Mouse (Mus musculus): ENCODE results near the gene Dyrk1a.

The Dyrk1a gene

DNA sequence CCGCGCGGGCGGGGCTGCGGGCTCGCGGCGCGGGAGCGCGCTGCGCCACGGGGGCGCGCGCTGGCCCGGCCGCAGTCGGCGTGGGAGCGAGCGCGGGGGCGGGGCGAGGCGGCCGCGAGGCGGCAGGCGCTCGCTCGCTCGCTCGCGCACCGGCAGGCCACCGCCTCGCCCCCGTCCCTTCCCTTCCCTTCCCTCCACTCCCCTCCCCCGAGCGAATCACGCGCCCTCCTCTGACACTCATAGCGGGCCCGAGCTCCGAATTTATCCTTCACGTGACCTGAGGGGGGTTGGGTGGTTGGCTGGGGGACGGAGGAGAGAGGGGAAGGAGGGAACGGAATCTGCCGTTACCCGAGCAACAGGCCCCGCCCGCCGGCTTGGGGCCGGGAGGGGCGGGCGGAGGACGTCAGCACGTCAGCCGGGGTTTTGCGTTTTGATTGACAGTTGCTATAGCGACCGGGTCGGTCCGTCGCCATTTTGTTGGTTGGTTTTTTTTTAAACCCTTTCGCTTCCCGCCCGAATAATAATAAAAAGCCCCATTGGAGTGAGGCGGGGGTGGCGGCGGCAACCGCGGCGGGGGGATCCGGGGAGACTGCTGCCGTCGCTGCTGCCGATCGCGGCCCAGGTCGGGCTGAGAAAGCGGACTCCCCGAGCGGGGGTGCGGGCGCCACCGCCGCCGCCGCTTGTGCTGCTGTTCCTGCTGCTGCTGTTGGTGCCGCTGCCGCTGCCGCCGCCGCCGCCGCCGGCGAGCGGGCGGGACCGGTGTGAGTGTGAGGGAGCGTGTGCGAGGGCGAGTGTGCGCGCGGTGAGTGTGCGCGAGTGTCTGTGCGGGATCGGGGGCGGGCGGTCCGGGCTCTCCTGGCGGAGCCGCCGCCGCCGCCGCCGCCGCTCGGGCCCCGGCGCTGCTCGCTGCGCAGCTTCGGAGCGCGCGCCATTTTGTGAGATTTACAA lies at the start of gene Dyrk1a:
TSS of gene Dyrk1a (plus strand) at position 782 of the 948 bp plus-strand sequence.
- DNase-seq (ENCODE audit: low spot score in 2 of 2) = peak; percentile 99 to 100

DNA sequence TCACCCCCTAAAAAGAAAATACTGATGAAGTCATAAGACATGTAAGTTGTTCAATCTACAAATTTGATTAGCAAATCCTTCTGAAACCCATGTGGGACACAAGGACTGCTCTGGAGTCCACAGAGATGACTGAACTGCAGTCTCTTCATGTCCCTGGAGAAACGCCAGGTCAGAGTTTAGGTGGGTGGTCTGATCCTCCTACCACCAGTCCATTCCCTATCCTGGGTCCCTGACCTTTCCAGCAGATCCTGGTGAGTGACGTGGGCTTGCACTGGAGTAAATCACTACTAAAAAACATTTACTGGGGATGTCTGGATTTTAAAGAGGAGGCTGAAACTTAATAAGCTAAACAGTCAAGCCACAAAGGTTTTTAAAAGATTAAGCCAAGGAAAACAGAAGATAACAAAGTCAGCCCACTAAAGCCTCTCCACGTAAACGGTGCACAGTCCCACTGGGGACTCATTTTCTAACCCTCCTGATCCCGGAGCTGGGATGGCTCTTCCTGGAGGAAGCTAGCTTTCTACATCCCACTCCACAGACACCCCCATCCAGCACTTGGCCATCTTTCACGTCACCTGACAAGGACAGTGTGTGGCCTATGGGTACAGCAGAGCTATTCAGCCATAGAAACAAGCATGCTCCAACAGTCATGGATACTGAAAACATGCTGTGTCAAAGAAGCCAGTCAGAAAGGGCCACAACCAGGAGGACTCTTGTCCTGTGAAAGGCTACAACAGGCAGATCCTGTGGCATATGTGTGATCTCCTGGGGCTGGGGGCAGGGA lies 46.0 kb upstream of the Dyrk1a start:
- no peak for DNase-seq (ENCODE audit: low spot score in 2 of 2)

DNA sequence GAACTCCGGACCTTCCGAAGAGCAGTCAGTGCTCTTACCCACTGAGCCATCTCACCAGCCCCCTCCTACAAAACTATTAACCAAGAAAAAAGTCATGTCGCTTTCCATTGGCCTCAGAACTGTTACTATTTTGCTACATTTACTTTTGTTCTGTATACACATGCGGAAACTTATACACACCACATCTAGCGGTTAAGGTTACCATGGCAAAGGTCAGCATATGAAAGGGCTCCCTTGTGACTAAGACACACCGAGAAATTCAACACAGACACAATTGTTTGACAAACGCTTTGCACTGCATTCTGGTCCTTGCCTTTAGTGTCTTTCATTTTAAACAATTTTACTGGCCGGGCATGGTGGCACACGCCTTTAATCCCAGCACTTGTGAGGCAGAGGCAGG lies 45.1 kb upstream of the Dyrk1a start:
- DNase-seq (ENCODE audit: low spot score in 2 of 2) = peak in 1 of 2 experiments; percentile 5

DNA sequence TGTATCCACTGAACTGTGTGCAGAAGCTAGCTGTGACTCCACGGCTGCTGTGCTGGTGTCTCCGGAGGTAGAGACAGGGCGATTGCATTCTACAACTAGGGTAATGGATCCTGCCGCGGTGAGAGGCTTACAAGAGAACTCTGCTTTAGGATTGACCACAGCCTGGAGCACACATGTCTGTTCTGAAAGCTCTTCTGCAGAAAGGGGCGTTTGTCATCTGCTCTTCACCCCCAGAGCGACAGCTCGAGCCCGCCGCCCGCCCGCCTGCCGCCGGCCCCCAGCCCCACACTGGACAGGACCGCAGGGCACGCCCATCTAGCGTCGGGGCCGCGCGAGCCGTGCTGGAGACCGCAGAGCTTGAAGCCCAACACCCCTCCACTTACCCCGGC lies 43.9 kb upstream of the Dyrk1a start:
- no peak for DNase-seq (ENCODE audit: low spot score in 2 of 2)

DNA sequence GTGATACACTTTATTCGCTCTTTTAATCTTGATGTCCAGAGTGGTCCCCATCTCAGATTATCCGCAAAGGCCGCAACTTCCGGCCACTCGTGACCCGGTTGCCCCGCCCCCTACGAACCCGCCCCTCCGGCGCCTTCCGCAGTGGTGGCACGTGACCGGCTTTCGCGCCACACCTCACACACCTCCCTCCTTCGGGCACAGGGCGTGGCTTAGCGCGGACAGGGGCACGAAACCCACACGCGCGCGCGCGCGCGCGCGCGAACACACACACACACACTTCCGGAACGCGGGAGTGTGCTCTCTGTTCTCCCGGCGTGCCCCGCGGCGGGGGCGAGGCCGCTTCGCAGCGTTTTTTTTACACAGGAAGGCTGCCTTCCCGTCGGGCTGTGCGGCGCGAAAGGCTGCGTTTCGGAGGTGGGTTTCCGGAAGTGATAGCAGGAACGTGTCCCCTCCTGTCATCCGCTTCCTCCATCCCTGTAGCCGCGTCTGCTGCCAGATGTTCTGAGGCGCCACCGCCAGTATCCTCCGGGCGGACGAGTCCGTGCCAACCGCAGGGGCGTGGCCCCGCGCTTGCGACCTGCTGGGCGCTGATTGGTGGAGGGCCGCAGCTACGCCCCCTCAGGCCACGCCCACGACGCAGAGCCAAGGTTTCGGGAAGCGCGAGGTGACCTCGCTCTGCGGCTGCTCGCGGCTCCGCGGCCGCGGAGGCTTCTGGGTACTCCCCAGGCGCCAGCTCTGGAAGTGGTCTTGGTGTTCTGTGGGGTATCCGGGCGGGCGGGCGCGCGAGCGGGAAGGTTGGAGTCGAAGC lies 43.3 kb upstream of the Dyrk1a start, which contains the start of gene Vps26c:
TSS of gene Vps26c (minus strand) at position 487 of the 808 bp plus-strand sequence.
- peak; percentile 95 to 97 for DNase-seq (ENCODE audit: low spot score in 2 of 2)

DNA sequence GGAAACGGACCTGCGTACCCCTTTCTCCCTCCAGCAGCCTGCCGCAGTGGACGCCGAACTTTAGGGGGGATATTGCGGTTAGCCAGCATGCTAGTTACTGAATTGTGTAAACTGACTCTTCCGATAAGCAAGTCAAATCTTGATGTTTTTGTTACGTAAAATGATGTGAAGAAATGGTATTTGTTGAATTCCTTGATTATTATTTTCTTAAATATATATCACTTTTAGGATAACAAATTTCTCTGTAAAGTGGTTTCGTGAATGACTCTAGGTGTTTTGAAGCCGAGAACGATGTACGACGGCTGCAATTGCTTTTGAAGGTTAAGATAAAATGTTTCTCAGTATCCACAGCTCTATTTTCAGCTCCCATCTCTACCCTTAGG lies 42.7 kb upstream of the Dyrk1a start:
- no peak for DNase-seq (ENCODE audit: low spot score in 2 of 2)

DNA sequence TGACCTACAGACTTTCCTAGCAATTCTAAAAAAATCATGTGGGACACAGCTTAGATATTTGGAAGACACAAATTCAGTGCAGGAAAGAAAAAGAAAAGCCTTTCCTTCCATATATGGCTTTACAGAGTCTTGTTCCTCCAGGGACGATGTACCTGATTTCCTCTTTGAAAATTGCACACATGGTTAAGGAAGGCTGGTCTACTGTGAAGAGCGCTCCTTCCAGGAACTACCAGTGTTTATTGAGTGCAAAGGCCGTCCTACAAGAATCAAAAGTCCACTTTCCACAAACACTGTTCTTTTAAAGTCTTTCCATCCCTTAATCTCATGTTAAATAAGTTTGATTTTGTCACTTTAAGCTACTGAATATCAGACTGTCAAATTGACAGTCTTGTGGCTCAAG lies 42.3 kb upstream of the Dyrk1a start:
- no peak for DNase-seq (ENCODE audit: low spot score in 2 of 2)

DNA sequence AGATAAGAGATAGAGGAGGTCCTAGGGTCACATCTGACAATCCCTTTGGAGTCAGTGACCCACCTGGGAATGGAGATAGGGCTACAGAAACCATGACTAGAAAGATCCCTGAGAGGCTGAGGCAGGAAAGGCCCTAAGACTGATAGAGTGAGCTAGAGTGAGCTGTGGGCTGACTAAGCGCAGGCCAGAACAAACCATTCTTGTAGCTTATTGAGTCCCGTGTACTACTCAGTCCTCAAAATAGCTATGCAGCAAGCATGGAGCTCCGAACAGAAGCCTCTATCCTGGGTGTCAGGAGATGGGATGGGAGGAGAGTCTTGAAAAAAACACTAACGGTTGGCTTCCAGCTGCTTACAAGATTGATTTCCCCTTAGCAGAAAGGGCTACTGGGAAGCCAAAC lies 38.5 kb upstream of the Dyrk1a start:
- no peak for DNase-seq (ENCODE audit: low spot score in 2 of 2)

DNA sequence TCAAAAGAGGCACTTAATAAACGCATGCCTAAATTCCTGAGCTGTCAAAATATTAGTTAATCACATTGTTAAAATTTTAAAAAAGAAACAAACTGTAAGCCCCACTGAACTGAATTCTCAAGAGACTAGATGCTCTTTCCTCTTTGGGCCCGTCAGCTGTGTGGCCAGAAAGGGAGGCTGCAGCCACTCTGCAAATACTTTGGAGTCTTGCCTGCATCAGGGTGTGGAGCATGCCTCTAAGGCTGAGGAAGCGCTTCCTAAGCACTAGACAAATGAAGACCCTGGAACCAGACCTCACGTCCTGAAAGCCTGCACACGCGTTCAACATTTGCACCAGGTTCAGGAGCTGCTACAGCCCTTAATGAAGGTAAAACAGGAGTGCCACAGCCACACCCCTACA lies 36.1 kb upstream of the Dyrk1a start:
- no peak for DNase-seq (ENCODE audit: low spot score in 2 of 2)

DNA sequence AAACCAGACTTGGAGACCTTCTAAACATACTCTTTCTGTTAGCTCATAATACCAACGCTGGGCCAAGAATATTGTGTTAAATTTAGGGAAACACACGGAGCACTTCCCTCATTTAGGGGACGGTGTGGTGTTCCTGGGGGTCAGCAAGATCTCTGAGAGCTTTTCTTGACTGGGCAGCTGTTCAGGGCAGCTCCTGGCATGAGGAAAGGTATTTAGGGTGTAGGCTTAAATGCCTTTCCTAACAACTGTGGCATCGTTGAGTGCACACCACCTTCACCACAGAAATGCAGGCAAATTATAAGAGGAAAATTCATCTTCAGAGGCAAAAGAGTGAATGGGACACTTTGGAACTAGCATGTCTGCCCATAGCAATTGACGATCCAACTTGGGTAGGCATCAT lies 34.1 kb upstream of the Dyrk1a start:
- no peak for DNase-seq (ENCODE audit: low spot score in 2 of 2)

DNA sequence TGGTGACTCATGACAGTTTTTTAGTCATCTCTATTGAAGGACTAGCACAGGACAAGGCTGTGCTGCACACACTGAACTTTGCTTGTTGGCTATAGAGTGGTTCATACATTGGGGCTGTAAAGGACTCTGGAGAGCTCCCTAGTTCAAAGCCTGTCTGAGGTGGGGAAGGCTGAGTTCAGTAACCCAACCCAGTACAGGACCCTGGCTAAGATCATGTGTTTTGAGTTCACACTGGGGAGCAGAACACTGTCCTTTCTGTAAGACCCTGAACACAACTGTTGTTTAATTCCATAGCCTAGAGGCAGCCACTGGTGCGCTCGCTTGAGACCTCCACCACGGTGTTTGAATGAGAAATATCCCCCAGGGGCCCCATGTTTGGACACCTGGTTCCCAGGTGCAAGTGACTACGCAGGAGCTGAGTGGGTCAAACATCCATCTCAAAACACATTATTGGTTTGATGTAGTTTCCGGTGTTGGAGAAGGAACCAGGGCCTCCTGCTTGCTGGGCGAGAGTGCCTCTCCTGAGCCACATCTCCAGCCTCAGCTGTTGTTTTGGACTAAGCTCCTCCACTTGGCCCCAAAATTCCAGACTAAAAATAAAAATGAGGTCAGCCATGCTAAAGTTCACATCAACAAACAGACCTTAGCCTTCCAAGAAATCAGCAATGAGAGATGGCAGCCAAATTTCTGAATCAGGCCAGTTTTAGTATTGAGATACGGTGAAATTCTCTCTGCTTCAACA lies 33.2 kb upstream of the Dyrk1a start:
- no peak for DNase-seq (ENCODE audit: low spot score in 2 of 2)

DNA sequence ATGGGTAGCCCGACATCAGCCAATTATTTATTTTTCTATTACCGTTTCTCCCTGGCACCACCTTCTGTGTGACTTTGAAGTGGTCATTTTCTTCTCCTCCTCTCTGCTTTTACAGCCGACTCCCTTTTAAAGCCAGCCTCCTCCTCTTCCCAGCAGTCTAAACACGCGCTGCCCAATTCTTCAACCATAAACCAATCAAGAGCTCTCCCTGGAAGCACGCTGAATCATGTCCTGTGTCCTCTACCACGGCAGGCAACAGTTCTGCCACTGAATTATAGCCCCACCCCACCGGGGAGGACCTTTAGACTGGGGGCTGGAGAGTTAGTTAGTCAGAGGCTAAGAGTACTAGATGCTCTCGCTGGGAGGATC lies 32.7 kb upstream of the Dyrk1a start:
- no peak for DNase-seq (ENCODE audit: low spot score in 2 of 2)

DNA sequence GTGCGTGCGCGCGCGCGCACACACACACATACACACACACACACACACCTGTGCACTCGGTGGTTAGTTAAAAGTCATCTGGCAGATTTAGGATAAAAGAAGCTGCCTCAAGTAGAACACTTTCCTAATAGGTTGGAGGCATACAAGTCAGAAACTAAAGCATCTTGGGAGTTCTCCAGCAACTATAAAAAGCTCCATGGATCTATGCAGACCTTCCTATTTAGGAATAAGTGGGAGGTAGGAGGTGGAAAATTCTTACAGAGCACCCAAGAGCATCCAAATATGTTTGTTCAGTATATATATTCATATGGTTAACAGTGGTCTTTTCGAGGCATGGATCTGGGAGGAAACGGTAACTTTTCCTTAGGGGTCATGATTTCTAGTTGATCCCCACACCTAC lies 29.7 kb upstream of the Dyrk1a start:
- DNase-seq (ENCODE audit: low spot score in 2 of 2) = no peak

DNA sequence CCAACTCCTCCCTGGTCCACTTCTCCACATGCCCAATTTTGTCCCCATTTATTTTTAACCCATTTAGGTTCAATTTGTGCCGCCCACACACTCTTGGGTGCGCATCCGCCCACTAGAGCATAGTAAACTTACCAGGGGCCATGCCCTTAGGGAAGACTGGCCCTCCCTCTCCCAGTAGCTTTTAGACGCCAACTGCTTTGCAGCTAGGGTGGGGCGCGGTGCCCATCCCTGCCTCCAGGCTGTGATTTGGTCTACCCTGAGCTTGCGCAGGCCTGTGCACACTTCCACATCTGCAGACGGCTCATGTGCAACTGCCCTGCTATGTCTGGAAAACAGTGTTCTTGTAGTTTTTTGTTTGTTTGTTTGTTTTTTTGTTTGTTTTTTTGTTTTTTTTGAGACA lies 26.9 kb upstream of the Dyrk1a start:
- DNase-seq (ENCODE audit: low spot score in 2 of 2) = no peak

DNA sequence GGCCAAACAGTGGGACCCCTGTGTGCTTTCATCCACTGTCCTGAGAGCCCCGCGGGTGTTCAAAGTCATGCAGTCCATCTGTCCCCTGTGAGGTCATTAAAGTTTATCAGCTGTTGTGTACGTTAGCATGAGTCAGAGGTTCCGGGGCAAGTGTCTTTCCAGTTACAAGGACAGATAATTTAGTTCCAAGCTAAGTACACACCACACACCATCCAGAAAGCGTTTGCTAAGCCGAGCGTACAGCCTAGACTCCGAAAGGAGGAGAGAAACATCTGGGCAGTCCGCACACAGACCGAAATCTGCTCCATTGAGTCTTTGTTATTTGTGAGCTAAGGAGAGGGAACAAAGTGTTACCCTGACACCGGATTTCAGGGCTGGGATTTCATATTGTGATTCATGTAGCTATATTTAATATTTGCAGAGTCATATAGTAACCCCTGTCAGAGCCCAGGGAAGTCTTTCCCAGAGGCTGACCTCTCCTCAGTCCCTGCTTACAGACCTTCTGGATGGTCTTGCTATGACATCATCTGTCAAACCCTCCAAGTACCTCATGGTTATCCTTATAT lies 25.2 kb upstream of the Dyrk1a start:
- DNase-seq (ENCODE audit: low spot score in 2 of 2) = no peak

DNA sequence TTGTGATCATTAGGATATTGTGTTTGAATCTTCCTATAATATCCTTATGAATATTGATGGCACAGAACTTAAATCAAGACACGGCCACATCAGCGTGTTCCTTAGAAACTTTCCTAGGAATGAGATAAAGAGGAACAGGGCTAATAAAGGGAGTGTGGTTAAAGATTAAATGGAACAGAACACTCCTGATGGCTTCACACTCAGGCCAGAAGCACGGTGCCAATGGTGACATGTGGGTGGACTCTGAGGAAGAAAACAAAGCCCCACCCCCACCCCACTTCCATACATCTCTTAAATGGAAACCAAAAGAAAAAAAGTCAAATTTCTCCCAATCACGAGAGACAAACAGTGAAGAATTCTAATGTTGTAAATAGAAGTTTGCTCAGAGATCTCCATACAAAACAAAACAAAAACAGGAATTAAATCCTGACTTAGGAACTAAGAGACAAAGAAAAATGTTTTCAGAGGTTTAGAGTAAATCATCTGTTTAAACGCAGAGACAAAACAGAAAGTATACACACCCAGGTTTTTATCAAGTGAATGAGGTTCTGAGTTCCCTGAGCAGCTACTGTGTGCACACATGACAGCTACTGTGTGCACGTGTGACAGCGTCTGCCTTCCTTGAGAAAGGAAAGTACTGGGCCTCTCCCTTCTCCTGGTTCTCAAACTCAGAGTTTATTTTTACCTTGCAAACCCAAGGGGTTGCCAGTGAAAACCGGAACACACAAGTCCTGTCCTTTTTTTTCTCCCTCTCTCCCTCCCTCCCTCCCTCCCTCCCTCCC lies 23.8 kb upstream of the Dyrk1a start:
- no peak for DNase-seq (ENCODE audit: low spot score in 2 of 2)

DNA sequence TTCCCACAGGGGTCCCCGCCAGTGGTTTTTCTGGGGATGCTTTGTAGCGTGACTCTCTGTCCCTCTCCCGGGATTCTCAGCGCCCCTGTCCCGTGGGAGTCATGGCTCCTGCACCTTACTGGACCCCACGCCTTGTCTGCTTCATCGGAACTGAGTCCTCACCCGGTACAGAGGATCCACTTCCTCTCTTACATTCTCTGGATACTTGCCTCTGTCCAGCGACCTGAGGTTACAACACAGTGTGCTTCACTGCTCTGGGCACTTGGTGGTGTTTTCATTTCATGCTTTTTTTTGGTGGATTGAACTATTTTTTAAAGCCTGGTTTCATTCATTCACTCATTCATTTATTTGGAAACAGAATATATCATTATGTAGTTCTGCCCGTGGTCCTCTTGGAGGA lies 20.0 kb upstream of the Dyrk1a start:
- no peak for DNase-seq (ENCODE audit: low spot score in 2 of 2)

DNA sequence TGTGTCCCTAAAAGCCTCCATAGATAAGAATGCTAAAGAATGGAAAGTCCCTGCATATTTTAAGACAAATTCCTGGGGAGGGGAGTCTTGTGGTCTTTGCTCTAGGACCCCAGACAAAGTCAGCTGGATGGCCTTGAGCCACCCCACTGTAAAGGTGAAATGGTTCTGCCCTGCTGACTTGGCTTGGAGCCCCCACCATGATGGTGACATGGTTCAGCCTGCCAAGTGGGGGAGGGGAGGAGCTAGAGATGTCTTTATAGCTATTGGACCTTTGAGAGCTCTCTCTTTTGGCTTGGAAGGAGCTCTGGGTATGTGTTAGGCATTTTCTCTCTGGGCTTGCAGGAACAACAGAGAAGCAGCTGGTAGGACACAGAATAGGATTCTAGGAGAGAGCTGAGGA lies 17.9 kb upstream of the Dyrk1a start:
- no peak for DNase-seq (ENCODE audit: low spot score in 2 of 2)

DNA sequence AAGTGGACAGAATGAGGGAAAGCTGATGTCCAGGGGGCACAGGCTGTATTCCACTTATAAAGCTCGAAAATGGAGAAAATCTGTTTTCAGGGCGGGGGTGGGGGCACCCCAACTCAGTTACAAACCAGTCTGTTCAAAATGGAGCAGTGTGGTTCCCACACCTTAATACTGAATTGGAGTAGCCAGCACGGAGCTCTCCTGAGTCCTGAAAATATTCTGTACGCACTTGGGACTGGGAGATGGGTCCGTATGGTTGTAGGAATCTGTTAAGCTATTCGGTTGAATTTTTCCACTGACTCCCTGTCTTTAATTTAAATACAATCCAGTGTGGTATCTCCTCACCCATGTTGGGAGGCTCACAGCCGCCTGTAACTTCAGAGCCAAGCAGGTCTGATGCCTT lies 14.5 kb upstream of the Dyrk1a start:
- DNase-seq (ENCODE audit: low spot score in 2 of 2) = no peak

DNA sequence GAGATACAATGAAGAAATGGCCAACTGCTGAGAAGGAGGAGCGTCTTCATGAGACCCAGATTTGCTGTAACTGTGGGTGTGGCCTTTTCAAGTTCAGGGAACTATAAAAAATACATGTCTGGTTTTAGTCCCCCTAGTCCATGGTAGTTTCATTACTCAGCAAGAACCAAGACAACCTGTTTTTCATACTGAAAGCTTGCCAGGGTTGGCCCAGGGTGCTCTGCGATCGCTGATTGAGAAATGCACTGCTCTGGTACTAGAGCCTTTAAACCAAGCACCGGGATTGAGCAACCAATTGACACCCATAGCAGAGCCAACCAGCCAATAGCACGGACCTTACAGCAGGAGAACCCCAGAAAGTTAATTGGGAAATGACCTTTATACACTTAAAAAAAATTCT lies 13.6 kb upstream of the Dyrk1a start:
- no peak for DNase-seq (ENCODE audit: low spot score in 2 of 2)

All from natural killer cell, adult 2 months (primary cell).